Mouse (Mus musculus) skeletal muscle tissue, postnatal 0 days (tissue): ENCODE results near the gene Cnn1. TPM values are rescaled to one million over a fixed set of nuclear protein-coding genes. Genes with fewer than 3 reads are reported as not detected.

Experiments
- microRNA-seq, 2 experiments: library from miRNA; unstranded; fragments of <30 nt; microRNA quantifications; one replicate each; pipeline ENCODE4; 2016
- polyA plus RNA-seq: library from polyadenylated mRNA; unstranded; fragments of >200 nt; fragmentation: Nextera tagmentation; extraction: Ambion mirVana; gene quantifications from 2 replicates; pipeline ENCODE4 v1.2.1, GENCODE M21; 2015

Gene Cnn1
- polyA plus RNA-seq, result 8.7 and 11.2 TPM in 2 replicates

DNA sequence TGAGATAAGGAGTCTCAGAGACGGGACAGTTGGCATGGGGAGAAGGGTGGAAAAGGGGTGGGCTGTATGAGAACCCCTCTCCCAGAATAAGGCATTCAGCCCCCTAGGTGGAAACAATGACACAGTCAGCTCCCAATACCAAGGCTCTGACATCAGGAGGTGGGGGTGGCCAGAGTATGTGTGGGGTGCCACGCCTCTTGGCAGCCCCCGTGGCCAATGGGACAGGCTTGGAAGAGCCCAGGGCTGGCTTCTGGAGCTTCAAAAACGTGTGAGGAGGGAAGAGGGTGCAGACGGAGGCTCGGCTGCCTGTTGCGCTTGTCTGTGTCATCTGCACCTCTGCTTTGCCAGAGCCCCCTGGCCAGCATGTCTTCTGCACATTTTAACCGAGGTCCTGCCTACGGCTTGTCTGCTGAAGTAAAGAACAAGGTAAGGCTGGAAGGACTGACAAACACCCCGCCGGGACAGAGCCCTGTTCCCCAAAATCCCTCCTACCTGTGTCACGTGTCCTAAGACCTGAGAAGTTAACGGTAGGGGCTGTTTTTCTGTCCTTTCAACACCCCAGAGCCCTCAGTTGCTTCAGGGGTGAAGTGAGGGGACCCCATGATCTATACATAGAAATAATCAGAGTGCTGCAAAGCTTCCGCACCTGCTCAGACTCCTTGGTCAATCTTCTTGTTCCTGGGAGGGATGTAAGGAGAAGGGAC lies at the start of gene Cnn1:
TSS of gene Cnn1 (plus strand) at position 224 of the 704 bp plus-strand sequence.

GRCm38 (mm10) chr9:22051958-22052254 lies 47.1 kb upstream of the Cnn1 start, which contains the start of gene Elavl3:
Gene Elavl3 (minus strand): TSS chr9:22052023.

DNA sequence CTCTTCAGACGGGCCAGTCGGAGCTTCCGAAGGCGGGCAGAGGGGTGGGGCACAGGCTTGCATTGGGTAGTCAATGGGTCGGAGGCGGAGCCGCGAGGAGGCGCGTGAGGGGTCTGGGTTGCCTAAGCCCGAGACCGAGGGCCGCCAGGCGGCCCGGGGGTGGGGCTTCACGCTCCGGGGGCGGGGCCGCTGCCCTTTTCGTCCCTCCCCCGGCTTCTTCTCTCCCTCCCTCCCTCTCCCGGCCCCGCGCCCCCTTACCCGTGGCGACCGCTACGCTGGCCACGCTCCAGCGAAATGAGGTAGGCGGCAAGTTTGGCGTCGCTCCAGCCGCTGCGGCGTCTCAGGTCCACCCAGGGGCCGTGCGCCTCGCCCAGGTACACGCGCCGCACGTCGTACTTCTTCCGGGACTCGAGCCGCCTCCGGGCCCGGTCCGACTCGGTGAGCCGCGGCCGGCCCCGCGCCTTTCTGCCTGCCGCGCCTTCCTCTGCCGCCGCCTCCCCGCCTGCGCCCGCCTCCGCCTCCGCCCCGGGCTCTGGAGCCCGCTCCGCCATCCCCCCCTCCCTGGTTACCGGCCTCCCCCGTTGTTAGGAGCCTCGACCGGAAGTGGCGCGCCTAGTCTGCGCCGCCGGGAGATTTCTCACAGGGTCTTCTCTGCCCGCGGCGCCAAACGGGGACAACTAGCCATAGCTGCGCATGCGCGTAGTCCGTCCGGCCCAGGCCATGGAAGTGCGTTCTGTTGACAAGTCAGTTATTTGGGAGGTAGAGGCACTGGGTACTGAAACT lies 28.0 kb upstream of the Cnn1 start, which contains the start of the genes Gm49318 and Zfp653:
TSS of gene Gm49318 (minus strand) at position 469 of the 783 bp plus-strand sequence.
TSS of gene Zfp653 (minus strand) at position 586 of the 783 bp plus-strand sequence.

GRCm38 (mm10) chr9:22085022-22085834 lies 13.8 kb upstream of the Cnn1 start, which contains the start of gene Ecsit:
Gene Ecsit (minus strand): TSS chr9:22085438.

DNA sequence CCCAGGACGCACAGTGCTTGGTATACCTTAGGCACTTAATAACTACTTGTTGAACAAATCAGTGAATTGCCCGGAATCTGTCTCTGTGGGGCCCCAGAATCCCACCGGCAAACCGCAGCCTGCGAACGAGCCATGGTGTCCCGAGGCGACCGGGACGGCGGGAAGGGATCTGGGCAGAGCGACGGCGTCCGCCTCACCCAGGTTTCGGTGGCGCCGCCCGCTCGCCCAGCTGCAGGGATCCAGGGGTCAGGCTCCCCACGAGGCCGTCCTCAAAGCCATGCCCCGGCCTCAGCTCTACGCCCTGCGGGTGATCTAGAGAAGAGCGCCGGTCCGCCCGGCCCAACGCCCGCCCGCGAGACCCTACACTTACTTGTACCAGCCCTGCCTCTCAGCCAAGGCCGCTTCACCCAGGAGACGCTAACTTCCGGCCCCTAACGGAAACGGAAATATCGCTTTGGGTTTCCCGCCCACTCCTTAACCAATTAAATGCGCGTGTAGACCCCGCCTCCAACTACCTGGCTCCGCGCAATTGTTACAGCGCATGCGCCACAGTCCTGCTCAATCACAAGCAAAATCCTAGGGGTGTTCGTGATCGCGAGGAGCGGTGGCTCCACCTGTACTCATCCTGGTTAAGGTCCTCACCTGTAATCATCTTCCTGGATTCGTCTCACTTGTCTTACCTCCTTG lies 17.9 kb downstream of the Cnn1 start, which contains the start of gene Elof1:
TSS of gene Elof1 (minus strand) at position 433 of the 687 bp plus-strand sequence.

DNA sequence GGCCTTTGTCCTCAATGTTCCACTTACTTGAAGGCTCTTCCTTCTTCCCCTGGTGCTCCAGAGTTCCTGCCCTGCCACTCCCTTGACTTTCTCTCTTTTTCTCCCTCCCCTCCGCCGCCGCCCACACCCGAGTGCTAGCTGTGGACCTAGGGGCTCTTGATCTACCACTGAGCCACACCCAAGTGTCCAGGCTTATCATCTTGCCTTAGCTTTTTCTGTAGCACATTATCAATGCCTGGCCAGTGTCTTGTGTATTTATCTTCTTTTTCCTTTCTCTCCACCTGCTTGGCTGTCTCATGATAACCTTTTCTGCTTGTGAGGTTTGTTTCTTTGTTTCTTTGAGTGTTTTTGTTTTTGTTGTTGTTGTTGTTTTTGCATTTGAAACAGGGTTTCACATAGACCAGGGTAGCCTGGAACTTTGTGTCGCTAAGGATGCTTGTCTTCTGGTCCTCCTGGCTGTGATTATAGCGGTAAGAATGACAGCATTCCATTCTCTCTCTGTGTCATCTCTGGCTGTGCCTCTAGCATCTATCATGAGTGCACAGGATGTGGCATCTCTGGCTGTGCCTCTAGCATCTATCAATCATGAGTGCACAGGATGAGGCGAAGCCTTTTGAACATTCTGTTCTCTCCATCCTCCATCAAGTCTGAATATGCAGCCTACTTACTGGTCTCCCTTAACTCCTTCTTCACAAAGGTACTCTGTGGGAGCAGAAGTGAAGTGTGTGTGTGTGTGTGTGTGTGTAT lies 36.8 kb downstream of the Cnn1 start, which contains the start of gene Acp5:
TSS of gene Acp5 (minus strand) at position 68 of the 747 bp plus-strand sequence.

DNA sequence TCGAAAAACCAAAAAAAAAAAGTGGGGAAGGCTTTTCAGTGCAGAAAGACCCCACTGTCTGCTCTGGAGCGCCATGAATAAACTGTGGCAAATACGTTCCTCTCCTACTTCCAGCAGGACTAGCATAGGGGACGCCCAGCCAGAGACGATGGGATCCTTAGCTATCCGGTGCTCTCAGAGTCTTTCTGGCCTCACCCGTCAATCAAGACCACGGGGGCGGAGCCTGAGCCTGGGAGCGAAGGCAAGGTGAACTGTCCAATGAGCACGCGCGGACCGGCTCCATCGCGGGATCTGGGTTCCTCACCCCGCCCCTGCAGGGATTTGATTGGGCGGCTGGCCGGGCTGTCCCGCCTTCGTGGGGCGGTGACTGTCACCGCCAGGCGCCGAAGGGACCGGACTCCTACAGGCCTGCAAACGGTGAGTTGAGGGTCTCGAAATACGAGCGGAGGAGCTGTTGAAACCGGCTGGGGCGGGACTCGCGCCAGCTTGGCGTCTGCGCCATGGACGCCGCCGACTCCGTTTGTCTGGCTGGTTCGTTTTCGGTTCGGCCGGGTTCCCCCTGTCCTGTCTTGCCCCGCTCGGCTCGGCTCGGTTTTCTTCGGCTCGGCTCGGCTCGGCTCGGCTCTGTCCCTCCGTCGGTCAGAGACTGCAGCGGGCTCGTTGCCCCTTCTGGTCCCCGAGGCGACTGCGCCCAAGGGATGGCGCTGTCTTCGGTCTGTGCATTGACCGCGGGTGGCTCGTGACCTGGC lies 57.7 kb downstream of the Cnn1 start, which contains the start of gene Pigyl:
TSS of gene Pigyl (plus strand) at position 350 of the 749 bp plus-strand sequence.

Small RNA genes within 50 kb of the gene (microRNA-seq; reads per million reads assigned to microRNA genes)
- gene Mir7084, result 0 to 0.21 reads per million in 2 experiments

Other genes starting within 250 kb of the Cnn1 start
- 13.3 and 14.2 TPM in 2 replicates for gene Dock6, start 246.6 kb upstream of the Cnn1 start, polyA plus RNA-seq
- gene Rab3d, start 181.0 kb upstream of the Cnn1 start, polyA plus RNA-seq, result 6.7 and 17.4 TPM in 2 replicates
- gene Ccdc159, start 171.7 kb upstream of the Cnn1 start, polyA plus RNA-seq, result 1.1 and 1.3 TPM in 2 replicates
- 33.4 and 53.5 TPM in 2 replicates for gene Tmem205, start 171.7 kb upstream of the Cnn1 start, polyA plus RNA-seq
- 1.4 and 2.0 TPM in 2 replicates for gene Plppr2, start 162.2 kb upstream of the Cnn1 start, polyA plus RNA-seq
- 2.1 and 2.6 TPM in 2 replicates for gene Swsap1, start 143.5 kb upstream of the Cnn1 start, polyA plus RNA-seq
- gene Epor, start 135.7 kb upstream of the Cnn1 start, polyA plus RNA-seq, result 8.0 and 9.8 TPM in 2 replicates
- 0.27 TPM in 2 replicates for gene Rgl3, start 109.8 kb upstream of the Cnn1 start, polyA plus RNA-seq
- gene Ccdc151, start 96.6 kb upstream of the Cnn1 start, polyA plus RNA-seq, result 0.09 and 0.12 TPM in 2 replicates
- 28.7 and 37.6 TPM in 2 replicates for gene Prkcsh, start 96.4 kb upstream of the Cnn1 start, polyA plus RNA-seq
- not detected in 2 replicates for gene Elavl3, start 47.2 kb upstream of the Cnn1 start, polyA plus RNA-seq
- not detected in 2 replicates for gene Gm49318, start 28.0 kb upstream of the Cnn1 start, polyA plus RNA-seq
- gene Zfp653, start 27.8 kb upstream of the Cnn1 start, polyA plus RNA-seq, result 3.8 and 4.5 TPM in 2 replicates
- gene Ecsit, start 13.8 kb upstream of the Cnn1 start, polyA plus RNA-seq, result 40.4 and 43.4 TPM in 2 replicates
- 69.6 and 81.4 TPM in 2 replicates for gene Elof1, start 18.0 kb downstream of the Cnn1 start, polyA plus RNA-seq
- 1.6 and 22.5 TPM in 2 replicates for gene Acp5, start 36.5 kb downstream of the Cnn1 start, polyA plus RNA-seq
- 65.1 and 66.3 TPM in 2 replicates for gene Pigyl, start 57.6 kb downstream of the Cnn1 start, polyA plus RNA-seq
- 0.22 TPM in 1 of 2 replicates, not detected in the other for gene Zfp872, start 88.9 kb downstream of the Cnn1 start, polyA plus RNA-seq
- 6.9 and 7.2 TPM in 2 replicates for gene Zfp809, start 126.5 kb downstream of the Cnn1 start, polyA plus RNA-seq
- 0.19 and 0.24 TPM in 2 replicates for gene Zfp599, start 160.7 kb downstream of the Cnn1 start, polyA plus RNA-seq
- 3.2 and 3.8 TPM in 2 replicates for gene Zfp810, start 208.4 kb downstream of the Cnn1 start, polyA plus RNA-seq